Mouse (Mus musculus) lung, postnatal 14 days (tissue): ENCODE data around the gene Foxs1.
A peak's percentile ranks its signal among the peaks of the same experiment; 100 is the strongest.

Source experiments
- DNase-seq: peaks from one replicate; pipeline ENCODE4 v3.0.0; 2021

Gene Foxs1

DNA sequence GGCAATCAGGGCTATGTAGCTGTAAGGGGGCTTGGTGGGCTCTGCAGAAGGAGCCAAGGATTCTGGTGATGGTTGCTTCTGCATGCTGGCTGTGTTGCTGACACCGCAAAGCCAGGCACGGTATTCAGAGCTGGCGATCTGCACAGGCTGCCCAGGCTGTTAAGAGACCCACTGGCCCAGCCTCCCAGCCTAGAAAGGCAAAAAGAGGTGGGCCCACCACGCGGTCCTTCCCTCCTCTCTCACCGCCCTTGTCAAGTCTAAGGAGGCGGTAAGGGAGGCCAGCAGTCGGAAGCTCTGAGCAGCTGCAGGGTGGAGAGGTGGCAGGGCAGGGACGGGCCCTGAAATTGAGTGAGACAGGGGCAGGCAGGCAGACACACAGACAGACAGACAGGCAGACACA lies at the start of gene Foxs1:
TSS of gene Foxs1 (minus strand) at position 161 of the 400 bp plus-strand sequence.
- peak; percentile 51 for DNase-seq

DNA sequence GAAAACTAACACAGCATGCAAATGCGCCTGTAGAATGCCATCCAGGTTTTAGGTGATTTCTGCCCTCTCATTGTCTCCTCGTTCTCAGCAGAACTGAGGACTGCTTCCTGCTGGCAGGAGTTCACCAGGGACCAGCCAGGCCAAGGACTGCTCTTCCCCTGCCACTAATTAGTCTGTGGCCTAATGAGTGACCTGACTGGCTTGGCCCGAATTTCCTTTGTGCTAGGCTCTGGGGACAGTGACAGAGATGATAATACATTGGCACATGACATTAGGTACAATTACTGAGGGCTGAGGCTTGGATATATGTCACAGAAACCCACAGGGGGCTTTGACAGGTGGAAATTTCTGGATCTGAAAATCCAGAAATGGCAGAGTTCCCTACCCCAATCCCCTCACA lies 44.0 kb upstream of the Foxs1 start:
- DNase-seq, result no peak

DNA sequence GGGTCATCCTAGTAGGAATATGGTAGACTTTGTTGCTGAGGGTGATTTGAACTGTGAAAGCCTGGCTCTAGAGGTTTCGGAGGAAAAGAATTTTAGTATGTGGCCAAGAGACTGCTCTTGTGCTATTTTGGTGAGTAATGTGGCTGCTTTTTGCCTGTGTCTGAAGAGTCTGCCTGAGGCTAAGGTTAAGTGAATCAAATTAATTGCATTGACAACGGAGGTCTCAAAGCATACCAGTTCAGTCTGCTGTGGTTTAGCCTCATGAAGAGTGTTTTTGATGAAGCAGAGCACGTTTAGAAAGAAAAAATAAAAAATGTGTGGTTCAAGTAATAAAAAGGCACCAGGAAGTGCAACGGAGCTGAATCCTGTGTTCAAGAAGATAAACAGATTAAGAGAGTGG lies 32.5 kb upstream of the Foxs1 start:
- no peak for DNase-seq

DNA sequence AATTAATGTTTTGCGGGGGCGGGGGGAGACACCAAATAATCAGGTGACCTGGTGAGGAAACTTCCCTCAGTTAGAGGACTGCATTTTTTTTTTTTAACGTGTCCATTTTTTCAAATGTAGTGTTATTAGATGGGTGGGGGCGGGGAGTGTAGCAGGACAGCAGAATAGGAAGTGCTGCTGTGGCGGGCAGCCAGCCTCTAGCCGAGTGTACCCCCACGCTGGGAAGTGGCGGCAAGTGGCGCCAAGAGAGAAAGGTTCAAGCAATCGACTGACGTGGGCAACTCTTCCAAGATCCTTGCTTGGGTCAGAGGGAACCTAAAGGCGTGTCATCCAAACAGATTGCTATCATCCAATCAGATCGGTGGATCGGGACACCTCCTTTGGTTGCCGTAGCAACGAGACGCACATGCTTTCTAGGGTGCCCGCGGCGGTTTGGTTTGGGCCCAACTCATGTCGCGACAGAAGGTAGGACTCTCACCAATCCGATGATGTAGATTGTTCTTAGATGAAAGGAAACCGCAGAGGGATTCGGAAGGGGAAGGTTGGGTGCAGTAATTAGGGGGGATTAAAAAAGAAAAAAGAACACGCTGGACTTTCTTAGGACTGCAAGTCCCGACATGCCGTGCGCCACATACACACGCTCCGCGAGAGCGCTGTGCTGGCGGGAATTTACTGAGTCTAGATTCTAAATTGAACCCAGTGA lies 29.2 kb upstream of the Foxs1 start, which contains the start of gene Ttll9:
TSS of gene Ttll9 (plus strand) at position 395 of the 703 bp plus-strand sequence.
- DNase-seq, result peak; percentile 63

DNA sequence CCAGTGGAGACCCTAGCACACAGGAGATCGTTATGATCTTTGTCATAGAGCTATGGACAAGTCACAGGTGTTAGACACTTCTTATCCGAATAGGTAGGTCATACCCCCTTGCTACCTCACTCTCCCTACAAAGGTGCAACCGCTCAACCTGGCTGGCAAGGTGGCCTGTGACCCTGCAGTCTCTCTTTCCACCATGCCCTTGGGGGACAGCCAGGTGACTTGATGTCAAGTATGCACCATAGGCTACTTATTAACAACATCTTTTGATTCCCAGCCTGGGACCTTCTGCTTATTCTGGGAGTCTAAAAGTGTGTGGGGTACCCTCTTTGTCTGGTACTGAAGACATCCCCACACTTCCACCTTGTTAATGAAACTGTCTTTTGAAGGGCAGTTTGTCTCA lies 25.1 kb upstream of the Foxs1 start:
- no peak for DNase-seq

DNA sequence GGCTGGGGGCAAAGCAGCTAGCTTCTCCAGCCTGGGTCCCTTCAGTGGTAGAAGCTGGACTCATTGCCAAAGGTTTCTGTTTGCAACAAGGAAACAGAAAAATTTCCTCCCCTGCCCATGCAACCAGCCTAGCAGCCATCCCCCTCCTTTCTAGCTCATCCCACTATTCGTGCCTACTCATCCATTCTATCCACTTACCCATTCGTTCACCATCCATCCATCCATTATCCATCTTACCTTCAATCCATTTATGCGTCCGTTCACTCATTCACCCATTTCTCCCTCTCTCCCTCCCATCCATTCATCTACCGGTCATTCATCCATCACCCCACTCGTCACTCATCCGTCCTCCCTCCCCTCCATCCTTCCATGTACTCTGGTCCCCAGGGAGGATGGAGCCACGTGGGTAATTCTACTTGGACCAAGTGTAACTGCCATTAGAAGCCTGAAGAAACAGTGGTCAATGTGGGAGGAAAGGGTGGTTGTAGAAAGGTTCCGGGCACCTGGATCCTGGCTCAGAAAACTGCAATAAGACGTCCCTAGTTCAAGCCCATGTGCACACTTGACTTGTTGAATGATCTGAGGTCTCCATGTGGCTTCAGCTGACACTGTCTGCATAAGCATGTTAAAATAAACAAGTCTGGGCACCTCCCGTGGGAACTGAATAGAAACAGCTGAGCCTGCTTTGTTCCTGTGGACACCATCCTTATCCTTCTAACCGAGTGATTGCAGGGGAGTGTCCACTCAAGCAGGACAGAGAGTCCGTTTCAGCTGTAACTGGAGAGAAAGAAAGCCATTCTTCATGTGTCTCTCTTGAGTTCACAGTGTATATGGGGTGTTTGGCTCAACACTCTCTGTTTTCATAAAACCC lies 19.1 kb upstream of the Foxs1 start:
- no peak for DNase-seq

DNA sequence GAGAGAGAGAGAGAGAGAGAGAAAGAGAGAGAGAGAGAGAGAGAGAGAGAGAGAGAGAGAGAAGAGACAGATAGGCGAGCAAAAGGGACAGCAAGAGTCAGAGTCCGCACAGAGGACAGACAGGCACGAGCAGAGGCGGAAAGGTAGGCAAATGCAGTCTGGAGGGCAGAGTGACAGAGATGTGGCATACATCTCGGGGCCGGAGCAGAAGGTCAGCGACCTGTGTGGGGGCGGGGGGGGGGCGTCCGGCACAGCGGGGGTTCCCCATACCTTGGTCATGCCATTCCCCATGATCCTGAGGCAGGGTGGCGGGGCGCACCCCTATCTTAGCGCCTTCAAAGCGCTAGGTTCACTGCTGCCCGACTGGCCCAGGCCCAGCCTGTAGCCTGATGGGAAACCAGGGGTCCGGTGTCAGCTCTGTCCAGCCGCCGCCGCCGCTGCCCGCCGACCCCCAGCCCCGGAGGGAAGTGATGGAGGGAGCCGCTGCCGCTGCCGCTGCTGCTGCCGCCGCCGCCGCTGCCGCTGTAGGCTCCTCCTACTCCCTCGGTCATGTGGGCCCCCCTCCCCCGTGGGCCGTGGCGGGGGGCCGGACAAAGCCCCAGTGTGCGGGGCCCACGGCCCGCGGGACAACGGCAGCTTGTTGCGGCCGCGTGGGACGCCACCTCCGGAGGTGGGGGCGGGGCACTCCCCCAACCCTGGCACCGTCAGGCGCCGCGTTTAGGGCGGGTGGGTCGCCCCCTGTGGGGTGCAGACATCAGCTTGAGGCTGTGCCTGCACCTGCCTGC lies 18.2 kb upstream of the Foxs1 start, which contains the start of gene Dusp15:
TSS of gene Dusp15 (minus strand) at position 634 of the 785 bp plus-strand sequence.
- DNase-seq, result no peak

DNA sequence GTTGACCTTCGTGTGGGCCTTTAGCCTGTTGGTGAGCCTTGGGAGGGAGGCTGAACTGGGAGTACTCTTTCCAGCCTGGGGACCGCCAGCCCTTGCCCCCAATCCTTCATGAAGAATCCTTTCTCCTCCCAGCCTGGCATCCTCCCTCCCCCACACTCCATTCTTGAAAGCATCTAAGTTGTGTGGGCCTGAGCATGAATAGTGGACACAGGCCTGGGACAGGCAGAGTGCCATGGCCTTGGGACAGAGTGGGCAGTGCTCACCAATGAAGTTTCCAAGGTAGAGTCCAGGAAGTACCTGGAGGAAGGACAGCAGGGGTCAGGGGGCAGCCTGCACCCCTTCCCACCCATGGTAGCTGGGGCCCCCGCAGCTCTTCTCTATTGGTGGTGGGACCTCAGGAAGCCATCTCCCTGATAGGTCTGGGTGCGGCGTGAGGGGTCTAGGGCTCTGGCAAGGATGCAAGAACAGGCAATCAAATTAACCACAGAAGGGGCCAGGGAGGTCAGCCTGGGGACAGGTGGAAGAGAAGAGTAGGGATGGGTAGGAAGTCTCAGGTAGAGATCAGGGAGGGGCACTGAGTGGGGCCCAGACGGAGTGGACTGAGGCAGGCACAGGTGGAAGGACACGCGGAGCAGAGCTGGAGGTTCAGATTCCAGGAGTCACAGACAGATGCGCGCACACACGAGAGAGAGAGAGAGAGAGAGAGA lies 17.5 kb upstream of the Foxs1 start:
- DNase-seq, result no peak

DNA sequence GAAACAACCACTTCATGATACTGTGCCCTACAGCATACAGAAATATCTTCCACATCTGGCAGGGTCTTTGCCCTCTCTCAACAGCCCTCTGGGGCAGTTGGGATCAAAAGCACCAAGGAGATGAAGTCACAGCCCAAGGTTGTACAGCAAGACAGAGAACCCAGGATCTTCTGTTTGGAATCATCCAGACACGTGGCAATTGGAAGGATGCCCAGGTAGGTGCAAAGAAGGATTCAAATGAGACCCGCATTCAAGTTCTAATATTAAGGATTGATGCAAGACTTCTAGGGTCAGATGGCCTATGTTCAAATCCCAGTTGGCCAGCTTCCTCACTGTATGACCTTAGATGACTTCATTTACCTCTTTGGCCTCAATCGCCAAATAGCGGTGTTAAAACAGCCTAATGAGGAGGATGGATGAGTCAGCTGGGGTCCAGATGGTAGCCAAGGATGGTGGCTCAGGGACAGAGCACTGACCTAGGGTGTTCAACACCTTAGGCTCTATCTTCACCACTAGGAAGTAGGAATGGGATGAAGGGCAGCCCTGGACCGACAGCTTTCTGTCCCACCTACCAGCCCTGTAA lies 15.5 kb upstream of the Foxs1 start:
- no peak for DNase-seq

DNA sequence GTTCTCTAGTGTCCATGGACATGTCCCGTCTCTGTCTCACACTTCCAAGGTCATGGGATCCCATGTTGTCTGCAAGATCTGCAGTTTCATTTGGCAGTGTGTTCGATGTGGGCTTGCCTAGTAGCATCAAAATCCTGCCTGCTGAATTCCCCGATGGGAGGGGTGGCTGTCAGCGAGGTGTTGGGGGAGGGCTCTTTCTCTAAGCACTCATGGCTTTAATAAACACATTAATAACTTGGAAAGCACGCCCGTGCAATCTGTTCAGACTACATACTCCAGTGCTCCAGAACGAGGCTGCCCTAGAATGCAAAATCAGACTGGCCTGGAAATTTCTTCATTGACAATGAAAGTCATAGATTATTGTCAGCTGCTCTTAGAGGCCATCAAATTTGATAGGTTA lies 14.1 kb upstream of the Foxs1 start:
- DNase-seq, result peak; percentile 38

DNA sequence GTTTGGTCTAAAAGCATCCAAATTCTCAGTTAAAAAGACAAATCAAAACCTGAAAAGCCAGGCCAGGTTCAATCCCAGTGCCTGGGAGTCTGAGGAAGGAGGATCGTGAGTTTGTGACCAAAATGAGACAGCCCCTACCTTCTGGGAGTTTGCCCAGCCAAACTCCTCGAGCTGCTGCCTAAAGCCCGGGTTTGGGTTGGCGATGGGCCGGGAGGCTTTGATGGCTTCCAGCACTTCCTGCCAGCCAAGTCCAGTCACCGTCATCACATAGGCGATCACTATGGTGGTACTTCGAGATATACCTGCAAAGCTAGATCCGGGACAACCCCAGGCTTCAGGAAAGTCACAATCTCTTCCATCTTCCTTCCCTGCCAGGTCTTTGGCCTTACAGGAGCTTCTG lies 11.0 kb upstream of the Foxs1 start:
- DNase-seq, result no peak

DNA sequence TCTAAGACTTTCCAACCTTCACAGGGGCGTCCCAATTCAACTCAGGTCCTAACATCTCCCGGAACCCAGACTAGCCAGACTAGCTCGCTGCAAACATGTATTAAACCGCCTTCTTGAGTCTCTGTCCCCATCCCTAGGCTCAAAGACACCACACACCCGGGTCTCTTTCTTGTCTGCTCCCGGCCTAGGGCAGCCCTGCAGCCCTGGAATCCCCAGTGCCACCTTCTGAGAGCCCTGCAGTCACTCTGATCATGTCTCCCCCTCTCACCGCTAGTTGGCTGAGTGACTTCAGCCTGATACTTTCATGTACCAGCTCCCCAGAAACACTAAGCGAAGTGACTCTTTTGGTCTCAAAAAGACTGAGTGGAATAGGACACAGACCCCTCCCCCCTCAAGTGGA lies 10.6 kb upstream of the Foxs1 start:
- DNase-seq, result no peak

DNA sequence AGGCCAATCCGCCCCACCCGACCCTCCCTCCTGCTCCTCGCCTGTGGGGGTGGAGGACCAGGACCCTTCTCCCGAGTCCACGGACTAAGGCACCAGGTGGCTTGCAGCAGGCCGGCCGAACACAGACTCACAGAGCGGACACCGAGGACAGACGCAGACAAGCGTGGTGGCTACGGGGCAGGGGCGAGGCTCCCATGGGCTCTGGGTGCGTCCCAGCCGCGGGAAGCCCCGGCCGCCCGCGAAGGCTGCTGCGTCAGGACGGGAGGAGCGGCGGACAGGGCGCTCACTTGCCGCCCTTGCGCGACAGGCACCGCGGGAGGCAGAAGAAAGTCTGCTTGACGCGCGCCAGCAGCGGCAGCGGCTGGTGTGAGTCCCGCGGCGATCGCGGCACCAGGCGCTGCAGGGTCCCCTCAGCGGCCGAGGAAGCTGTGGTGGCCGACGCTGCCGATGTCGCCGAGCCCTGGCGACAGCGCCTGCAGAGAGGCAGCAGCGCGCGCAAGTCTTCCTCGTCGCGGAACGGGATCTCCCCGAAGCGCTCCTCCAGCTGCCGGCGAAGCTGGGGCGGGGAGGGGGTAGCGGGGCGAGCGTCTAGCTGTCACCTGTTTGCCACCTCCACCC lies 10.0 kb upstream of the Foxs1 start:
- no peak for DNase-seq

DNA sequence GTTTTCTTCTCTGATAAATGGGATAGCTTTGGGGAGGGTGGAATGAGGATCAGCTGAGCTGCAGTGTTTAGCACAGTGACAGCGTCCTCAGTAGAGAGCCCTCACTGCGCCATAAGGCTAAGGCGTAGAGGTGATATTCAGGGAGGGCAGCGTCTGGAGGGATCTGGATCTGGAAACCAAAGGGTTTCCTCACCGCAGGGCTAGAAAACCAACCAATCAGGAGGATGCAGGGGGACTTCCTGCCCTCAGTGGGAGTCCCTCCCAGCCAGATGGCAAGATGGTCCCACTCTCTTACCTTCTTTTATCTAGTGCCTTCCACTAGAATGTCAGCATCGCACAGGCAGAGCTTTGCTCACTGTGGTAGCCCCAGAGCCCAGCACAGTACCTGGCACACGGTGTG lies 8.8 kb upstream of the Foxs1 start:
- DNase-seq, result no peak

DNA sequence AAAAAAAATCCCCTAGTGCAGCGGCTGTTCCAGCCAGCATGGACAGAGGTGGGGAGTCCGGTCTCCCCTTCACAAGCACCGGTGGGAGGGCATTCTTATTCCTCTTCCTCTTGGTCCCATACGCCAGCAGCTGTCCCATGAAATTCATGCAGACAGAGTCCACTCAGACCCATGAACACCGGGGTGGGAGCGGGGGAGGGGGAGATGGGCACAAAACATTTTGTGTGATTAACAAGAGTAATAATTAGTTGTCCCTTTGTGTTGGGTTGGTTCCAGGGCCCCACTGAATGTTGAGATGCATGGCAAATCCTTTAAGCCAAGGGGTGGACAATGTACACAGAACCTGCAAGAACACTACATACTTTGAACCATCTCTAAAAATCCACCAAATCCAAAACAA lies 8.1 kb upstream of the Foxs1 start:
- DNase-seq, result no peak

DNA sequence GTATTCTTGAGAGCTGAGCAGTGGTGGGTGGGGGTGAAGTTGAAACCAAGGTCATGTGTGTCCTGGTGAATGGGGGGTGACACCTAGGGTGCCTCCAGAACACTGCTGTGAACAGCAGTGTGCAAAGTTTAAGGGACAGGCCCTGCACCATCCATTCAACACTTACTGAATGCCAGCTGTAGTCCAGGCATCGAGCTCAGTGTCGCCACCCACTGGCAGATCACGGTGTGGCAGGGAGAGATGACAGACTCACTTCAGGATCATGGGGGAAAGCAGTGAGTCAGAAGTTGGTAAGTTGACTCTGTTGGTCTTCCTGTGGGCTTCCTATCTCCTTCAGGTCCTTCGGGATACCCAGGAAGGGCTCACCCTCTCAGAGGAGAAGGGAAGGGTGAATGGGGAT lies 6.8 kb upstream of the Foxs1 start:
- DNase-seq, result peak; percentile 28

DNA sequence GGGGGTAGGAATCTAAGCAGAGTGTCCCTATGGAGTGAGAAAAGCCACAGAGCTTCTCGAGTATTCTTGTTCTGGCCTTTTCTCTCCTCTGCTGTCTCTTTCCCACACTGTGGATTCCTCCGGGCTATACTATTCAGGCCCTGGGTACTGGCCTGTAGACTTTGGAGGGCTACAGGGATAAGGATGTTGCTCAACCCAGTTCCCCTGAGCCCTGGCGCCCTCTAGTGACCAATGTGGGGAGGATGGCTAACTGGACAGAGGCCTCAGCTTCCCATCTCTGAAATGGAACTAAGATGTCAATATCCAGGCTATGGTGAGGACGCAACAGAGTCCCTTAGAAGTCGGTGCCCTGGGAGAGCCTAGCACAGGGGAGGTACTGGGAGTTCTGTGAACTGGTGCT lies 606 bp upstream of the Foxs1 start:
- peak; percentile 76 for DNase-seq

DNA sequence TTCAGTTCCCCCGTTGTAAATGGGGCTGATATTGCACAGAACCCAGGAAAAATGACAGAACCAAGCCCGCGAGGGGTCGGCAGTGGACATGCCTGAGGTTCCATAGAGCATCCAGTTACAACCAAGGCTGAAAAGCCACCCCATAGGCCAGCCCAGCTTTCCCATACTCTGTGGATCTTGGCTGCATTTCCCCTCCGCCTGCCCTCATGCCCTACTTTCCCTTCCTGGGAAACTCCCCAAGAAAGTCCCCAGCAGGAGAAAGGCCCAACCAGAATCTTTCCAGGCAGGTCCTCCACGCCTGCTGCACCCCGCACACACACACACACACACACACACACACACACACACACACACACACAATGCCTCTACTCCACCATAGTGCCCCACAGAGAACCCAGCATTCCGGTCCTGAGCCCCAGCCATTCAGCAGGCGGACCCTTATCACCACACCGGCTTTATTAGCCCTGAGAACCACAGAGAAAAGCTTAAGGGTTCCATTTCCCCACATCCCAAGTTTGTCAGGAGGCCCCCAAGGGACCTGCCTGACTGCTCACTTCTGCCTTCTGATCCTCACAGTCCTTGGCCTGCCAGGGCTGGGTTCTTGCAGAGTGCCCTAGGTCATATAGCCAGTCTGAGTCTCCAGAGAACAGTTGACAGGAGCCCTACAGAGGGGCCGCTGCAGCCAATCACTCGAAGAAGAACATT lies 1.4 kb downstream of the Foxs1 start:
- no peak for DNase-seq

DNA sequence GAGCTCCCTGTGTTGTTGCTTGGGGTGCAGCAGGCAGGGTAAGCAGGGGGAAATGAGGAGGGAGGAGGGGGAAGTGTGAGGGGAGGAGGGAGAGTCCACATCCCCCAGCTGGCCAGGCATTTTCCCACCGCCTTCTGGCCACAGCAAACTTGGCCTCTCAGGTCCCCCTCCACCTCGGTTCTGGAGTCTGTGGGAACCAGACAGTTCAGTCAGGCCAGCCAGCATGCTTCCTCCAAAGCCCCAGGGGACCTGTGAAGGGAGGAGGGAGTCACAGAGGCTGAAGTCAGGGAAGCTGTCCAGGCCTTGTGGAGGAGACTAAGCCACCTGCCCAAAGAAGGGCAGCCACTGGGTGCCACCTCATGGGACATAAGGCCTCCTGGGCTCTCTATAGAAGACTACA lies 2.7 kb downstream of the Foxs1 start:
- DNase-seq, result no peak

DNA sequence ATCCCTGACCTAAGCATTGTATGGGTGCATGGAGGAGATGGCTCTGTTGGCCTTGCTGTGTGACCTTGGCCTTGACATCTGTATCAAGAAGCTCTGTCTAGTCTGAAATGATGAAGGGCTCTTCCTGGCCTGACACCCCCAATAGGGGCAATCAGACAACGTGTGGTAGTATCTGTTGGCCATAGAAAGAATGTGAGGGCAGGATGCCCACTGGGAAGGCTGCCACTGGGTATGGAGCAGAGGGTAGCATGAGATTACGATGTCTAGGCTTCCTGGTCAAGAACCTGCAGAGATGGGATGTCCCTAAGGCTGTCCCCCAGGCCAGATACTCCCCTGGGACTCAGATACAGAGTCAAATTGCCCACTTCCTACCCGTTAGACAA lies 4.0 kb downstream of the Foxs1 start:
- DNase-seq, result no peak
